Mouse (Mus musculus): ENCODE measurements at regions not wholly inside any gene's neighbourhood (a gene's known extent, or its start where the extent isn't known, plus 50 kb on each side); places are given as distances from the start of the nearest gene placed in this dataset.
"Not testable (repeated sequence)": the region's sequence is repeated elsewhere in the genome, so short reads cannot be mapped to it uniquely, and the experiment has no call there.

DNA sequence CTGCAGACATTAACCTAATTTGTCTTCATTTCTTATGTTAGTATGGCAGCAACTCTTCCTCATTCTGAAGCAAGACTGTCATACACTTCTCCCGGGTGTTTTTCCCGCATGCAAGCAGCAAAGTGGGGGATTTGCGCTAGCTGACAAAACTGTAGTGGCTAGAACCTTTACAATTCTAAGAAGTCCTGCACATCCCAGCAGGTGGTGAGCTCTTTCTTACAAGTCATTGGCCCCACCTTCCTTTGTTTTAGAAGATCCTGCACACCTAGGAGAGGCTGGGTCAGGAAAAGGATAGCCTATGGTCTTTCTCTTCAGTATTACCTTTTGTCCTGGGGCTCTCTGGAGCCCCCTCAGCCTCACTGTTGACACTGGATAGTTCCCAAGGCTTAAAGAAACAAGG, 134.5 kb upstream of the Camk1g start:
- Histone ChIP-seq H3K27me3 (ENCODE audit: control insufficient read depth) (no peaks in the 10 kb centered on the region), H3K4me1 (ENCODE audit: control insufficient read depth) (peaks cover 10% of the 10 kb centered on the region), H3K4me3 (replicated peaks) (no peak overlapping the region), H3K9me3 (ENCODE audit: control insufficient read depth, low read length) (no peaks in the 10 kb centered on the region), H3K36me3 (ENCODE audit: control insufficient read depth) (no peaks in the 10 kb centered on the region)
- no peak for TF ChIP-seq GATA1 (IDR thresholded peaks at IDR 0.05; ENCODE audit: low read length)
- no peak for TF ChIP-seq TAL1 (IDR thresholded peaks at IDR 0.05; ENCODE audit: low read length)

DNA sequence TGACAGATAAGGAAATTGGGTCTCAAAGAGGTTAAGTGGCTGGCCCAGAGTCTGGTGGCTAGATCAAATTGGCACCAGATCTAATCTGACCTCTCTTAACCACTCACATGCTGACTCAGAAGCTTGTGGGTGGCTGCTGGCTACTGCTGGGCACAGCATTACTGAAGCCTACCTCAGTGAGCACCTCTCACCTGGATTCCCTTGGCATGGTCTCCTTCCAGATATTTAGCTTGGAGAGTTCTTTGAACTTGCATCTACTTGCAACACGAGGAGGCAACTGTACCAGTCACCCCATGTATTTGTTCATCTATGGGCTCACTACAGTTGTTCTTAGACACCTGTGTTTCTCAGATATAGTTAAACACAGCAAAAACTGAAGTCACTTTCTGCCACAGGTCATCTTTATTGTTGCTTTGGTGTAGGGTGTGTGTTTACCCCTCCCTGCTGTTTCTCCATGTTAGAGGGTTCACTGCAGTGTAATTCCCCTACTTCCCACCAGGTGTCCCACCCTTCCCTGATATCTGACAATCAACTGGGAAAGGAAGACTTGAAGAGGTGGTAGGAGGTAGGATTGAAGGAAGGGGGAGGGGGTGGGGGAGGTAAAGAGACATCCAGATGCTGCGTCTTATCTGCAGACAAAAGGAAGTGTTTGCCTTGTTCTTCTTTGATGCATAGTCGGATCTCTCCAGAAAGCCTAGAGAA, 133.7 kb upstream of the Camk1g start:
- no peaks in the 10 kb centered on the region for H3K9me3 ChIP-seq (ENCODE audit: control insufficient read depth, low read length)
- TF ChIP-seq GATA1 (IDR thresholded peaks at IDR 0.05; ENCODE audit: low read length) (no peak), TAL1 (IDR thresholded peaks at IDR 0.05; ENCODE audit: low read length) (no peak)
- H3K36me3 ChIP-seq (ENCODE audit: control insufficient read depth): no peaks in the 10 kb centered on the region
- H3K27me3 ChIP-seq (ENCODE audit: control insufficient read depth): no peaks in the 10 kb centered on the region
- no peak overlapping the region for H3K4me3 ChIP-seq (replicated peaks)
- H3K4me1 ChIP-seq (ENCODE audit: control insufficient read depth): peaks cover 10% of the 10 kb centered on the region

DNA sequence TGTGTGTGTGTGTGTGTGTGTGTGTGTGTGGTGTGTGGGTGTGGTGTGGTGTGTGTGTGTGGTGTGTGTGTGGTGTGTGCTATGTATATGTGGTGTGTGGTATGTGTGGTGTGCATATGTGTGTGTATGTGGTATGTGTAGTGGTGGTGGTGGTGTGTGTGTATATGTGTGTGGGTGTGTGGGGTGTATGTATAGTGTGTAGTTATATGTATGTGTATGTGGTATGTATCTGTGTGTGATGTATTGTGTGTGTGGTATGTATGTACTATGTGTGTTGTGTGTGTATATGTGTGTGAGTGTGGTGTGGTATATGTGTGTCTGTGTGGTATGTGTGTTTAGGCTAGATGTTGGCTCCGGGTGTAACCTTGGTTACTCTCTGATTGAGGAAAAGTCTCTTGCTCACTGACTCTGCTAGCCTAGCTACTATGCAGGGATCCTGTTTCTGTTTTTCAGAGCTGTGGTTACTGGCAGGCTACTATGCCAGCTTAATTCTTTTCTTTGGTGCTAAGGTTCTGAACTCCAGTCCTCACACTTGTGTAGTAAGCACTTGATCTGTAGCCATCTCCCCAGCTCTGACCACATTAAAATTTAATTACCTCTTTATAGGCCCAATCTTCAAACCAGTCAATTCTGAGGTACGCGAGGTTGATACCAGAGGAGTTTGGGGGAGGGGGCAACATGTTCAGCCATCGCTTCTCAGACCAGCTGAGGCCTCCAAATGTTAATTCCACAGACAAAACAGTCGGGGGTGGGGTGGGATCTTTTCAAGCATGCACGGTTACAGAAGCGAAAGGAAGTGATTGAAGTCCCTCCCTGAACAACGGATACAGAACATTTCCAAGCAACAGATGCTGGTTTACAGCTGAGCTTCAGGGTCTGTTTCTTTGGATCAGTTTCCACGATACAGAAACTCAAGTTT, 126.4 kb upstream of the Camk1g start:
- no peak for TF ChIP-seq TAL1 (IDR thresholded peaks at IDR 0.05; ENCODE audit: low read length)
- no peak for TF ChIP-seq GATA1 (IDR thresholded peaks at IDR 0.05; ENCODE audit: low read length)
- Histone ChIP-seq H3K27me3 (ENCODE audit: control insufficient read depth) (no peaks in the 10 kb centered on the region), H3K4me1 (ENCODE audit: control insufficient read depth) (no peaks in the 10 kb centered on the region), H3K9me3 (ENCODE audit: control insufficient read depth, low read length) (no peaks in the 10 kb centered on the region), H3K4me3 (replicated peaks) (no peak overlapping the region), H3K36me3 (ENCODE audit: control insufficient read depth) (no peaks in the 10 kb centered on the region)

DNA sequence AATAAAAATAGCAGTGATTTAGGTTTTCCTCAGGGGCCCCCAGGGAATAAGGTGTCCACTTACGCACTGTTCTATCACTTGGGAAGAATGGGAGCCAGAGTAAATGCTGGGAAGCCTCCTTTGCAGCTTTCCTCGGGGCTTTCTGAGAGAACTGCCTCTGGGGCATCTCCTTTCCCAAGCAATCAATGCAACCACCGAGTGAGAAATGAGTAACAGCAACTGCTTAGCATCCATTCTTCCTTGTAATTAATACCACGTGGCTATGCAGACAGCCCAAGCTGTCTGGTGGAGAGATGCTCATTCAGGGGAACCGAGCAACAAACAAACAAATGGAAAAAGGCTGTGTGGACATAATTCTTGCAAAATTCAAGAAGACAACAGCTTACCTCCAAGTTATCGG, 117.9 kb upstream of the Camk1g start:
- no peak overlapping the region for H3K4me3 ChIP-seq (replicated peaks)
- H3K27me3 ChIP-seq (ENCODE audit: control insufficient read depth): no peaks in the 10 kb centered on the region
- TF ChIP-seq TAL1 (IDR thresholded peaks at IDR 0.05; ENCODE audit: low read length) (no peak), GATA1 (IDR thresholded peaks at IDR 0.05; ENCODE audit: low read length) (no peak)
- H3K4me1 ChIP-seq (ENCODE audit: control insufficient read depth): no peaks in the 10 kb centered on the region
- no peaks in the 10 kb centered on the region for H3K9me3 ChIP-seq (ENCODE audit: control insufficient read depth, low read length)
- no peaks in the 10 kb centered on the region for H3K36me3 ChIP-seq (ENCODE audit: control insufficient read depth)

DNA sequence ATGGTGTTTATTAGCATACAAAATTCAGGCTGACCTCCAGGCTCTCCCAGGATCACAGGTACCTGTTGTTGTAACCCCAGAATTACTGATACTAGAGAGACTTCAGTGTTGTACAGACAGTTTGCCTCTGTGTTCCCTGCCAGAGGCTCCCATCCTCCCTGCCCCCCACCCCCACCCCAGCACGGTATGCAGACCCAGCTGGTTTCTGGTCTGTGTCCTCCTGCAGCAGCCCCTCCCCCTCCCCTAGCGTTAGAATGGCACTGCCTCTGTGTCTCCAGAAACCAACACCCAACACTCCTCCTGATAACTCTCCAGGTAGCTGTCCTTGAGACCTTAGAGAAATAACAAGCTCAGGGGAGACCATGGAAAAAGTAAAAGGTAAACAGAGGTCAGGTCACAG, 116.6 kb upstream of the Camk1g start:
- not testable (repeated sequence) for H3K4me1 ChIP-seq (ENCODE audit: control insufficient read depth); H3K4me3 ChIP-seq (replicated peaks); H3K36me3 ChIP-seq (ENCODE audit: control insufficient read depth); H3K27me3 ChIP-seq (ENCODE audit: control insufficient read depth); H3K9me3 ChIP-seq (ENCODE audit: control insufficient read depth, low read length)

DNA sequence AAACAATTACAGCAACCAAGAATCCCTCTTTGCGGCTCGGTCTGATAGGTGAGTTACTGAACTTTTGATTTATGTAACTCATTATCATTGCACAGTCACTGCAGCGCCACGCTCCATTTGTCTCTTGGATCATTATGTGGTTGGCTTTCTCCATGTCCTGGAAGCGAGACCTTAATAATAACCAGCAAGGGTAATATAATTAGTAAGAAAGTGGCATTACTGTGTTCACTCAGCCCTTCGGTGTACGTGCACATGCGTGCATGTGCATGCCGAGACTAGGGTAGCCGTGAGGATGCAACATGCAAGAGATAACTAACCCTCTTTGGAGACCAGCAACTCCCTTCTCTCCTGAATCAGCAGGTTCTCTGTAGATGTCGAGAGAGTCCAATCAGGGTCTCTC, 114.9 kb upstream of the Camk1g start:
- no peaks in the 10 kb centered on the region for H3K36me3 ChIP-seq (ENCODE audit: control insufficient read depth)
- H3K9me3 ChIP-seq (ENCODE audit: control insufficient read depth, low read length): no peaks in the 10 kb centered on the region
- H3K27me3 ChIP-seq (ENCODE audit: control insufficient read depth): no peaks in the 10 kb centered on the region
- H3K4me3 ChIP-seq (replicated peaks): no peak overlapping the region
- no peaks in the 10 kb centered on the region for H3K4me1 ChIP-seq (ENCODE audit: control insufficient read depth)
- TF ChIP-seq TAL1 (IDR thresholded peaks at IDR 0.05; ENCODE audit: low read length) (no peak), GATA1 (IDR thresholded peaks at IDR 0.05; ENCODE audit: low read length) (no peak)

DNA sequence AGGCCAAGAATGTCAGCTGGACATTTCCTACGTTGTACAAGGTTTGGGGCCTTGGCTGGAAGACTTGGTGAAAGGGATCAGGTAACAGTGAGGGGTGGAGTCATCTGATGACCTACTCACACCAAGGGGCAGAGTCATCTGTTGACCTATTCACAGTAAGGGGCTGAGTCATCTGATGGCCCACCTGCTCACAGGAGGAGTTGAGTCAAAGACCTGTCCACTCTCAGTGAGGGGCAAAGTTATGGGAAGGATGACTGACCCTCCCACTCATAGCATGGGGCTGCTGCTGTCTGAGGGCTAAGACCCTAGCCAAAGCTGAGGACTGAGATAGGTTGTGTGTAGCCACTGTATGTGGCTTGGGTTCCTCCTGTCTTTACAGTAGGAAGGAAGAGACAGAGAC, 107.2 kb upstream of the Camk1g start:
- Histone ChIP-seq H3K4me1 (ENCODE audit: control insufficient read depth) (no peaks in the 10 kb centered on the region), H3K9me3 (ENCODE audit: control insufficient read depth, low read length) (no peaks in the 10 kb centered on the region), H3K27me3 (ENCODE audit: control insufficient read depth) (no peaks in the 10 kb centered on the region), H3K4me3 (replicated peaks) (no peak overlapping the region), H3K36me3 (ENCODE audit: control insufficient read depth) (no peaks in the 10 kb centered on the region)
- TF ChIP-seq TAL1 (IDR thresholded peaks at IDR 0.05; ENCODE audit: low read length): no peak
- no peak for TF ChIP-seq GATA1 (IDR thresholded peaks at IDR 0.05; ENCODE audit: low read length)

DNA sequence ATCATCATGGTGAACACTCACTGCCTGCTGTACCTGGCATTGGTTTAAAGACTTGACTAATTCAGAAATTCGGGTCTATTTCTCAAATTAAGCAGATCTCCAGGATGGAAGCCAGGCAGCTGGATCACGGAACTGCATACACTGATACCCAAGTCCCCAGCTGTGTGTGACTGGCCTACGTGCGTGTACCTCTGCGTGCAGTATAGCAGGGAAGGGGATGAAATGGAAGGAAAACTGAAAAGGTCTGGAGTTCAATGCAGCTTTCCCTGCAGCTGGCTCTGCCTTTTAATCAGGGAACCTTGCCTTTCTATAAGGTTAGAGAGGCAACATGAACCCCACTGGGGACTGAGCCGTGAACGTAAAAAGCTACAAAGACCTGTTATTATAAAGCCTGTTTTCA, 106.7 kb upstream of the Camk1g start:
- Histone ChIP-seq H3K9me3 (ENCODE audit: control insufficient read depth, low read length) (no peaks in the 10 kb centered on the region), H3K27me3 (ENCODE audit: control insufficient read depth) (no peaks in the 10 kb centered on the region), H3K4me1 (ENCODE audit: control insufficient read depth) (no peaks in the 10 kb centered on the region), H3K36me3 (ENCODE audit: control insufficient read depth) (no peaks in the 10 kb centered on the region), H3K4me3 (replicated peaks) (no peak overlapping the region)
- TF ChIP-seq GATA1 (IDR thresholded peaks at IDR 0.05; ENCODE audit: low read length) (no peak), TAL1 (IDR thresholded peaks at IDR 0.05; ENCODE audit: low read length) (no peak)

DNA sequence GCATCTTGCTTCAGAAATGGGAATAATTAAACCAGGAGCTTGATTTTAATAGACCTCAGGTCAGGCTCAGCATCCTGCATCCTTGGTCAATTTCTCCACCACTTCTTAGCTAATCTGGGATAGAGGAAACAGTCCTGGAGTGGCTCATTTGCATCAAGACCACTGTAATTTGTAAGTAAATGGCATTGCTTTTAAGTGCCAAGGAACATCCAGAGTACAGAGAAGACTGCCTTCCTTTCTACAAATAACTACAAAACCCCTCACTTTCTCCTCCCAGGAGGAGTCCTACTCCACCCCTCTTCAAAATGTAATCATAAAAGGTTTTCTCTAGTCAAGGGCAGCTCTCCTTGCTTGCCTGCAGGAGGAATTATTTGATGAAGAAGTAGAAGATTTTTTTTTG, 96.2 kb upstream of the Camk1g start:
- Histone ChIP-seq H3K4me1 (ENCODE audit: control insufficient read depth) (no peaks in the 10 kb centered on the region), H3K36me3 (ENCODE audit: control insufficient read depth) (no peaks in the 10 kb centered on the region), H3K9me3 (ENCODE audit: control insufficient read depth, low read length) (no peaks in the 10 kb centered on the region), H3K27me3 (ENCODE audit: control insufficient read depth) (no peaks in the 10 kb centered on the region), H3K4me3 (replicated peaks) (no peak overlapping the region)
- no peak for TF ChIP-seq TAL1 (IDR thresholded peaks at IDR 0.05; ENCODE audit: low read length)
- TF ChIP-seq GATA1 (IDR thresholded peaks at IDR 0.05; ENCODE audit: low read length): no peak
